Mouse (Mus musculus): ENCODE measurements at regions not wholly inside any gene's neighbourhood (a gene's known extent, or its start where the extent isn't known, plus 50 kb on each side); places are given as distances from the start of the nearest gene placed in this dataset.

DNA sequence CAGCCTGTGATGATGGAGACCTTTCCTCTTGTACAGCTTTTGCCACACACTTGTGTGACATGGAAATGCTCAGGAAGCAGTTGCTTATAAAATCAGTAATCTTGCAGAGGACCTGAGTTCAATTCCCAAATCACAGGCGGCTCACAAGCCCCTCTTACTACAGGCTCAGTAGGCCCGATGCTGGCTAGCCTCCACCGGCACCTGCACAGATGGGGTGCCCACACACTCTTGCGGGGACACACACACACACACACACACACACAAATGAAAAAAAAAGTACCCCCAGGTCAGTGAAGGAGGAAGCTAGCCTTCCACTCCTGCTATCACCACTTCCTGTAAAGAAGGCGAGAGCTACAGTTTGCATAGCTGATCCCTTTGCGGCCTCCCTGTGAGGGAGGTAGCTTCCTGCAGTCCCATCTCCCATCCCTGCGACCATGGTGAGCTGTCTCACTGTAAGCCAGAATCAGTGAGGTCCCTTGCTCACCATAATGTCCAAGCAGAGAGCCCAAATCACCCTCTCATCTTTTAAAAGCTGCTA lies 462.2 kb downstream of the Cd83 start:
- Histone ChIP-seq H3K4me1 (ENCODE audit: control insufficient read depth) (no peaks in the 10 kb centered on the region), H3K9me3 (ENCODE audit: control insufficient read depth, low read length) (no peaks in the 10 kb centered on the region), H3K4me3 (replicated peaks) (no peak overlapping the region), H3K27me3 (ENCODE audit: control insufficient read depth) (no peaks in the 10 kb centered on the region), H3K36me3 (ENCODE audit: control insufficient read depth) (no peaks in the 10 kb centered on the region)
- TF ChIP-seq GATA1 (IDR thresholded peaks at IDR 0.05; ENCODE audit: low read length) (no peak), TAL1 (IDR thresholded peaks at IDR 0.05; ENCODE audit: low read length) (no peak)

DNA sequence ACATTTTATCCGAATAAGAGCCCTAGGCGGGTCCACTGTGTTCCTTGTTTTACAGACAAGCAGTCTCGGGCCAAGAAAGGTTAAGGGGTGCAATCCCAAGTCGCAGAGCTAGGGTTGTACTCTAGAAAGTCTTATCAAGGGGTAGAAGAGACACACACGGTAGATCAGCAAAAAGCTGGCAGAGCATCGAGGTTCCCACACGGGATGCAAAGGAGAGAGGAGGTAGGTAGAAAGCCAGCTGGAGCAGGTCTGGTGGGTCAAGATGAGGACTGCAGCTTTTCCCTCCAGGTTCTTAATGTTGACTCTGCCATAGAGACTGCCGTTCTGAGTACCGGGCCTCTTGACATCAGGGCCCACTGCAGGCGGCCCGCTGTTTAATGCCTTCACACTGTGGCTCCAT lies 463.3 kb downstream of the Cd83 start:
- H3K4me3 ChIP-seq (replicated peaks): no peak overlapping the region
- no peaks in the 10 kb centered on the region for H3K4me1 ChIP-seq (ENCODE audit: control insufficient read depth)
- no peak for TF ChIP-seq GATA1 (IDR thresholded peaks at IDR 0.05; ENCODE audit: low read length)
- no peak for TF ChIP-seq TAL1 (IDR thresholded peaks at IDR 0.05; ENCODE audit: low read length)
- H3K9me3 ChIP-seq (ENCODE audit: control insufficient read depth, low read length): no peaks in the 10 kb centered on the region
- H3K27me3 ChIP-seq (ENCODE audit: control insufficient read depth): no peaks in the 10 kb centered on the region
- H3K36me3 ChIP-seq (ENCODE audit: control insufficient read depth): no peaks in the 10 kb centered on the region

DNA sequence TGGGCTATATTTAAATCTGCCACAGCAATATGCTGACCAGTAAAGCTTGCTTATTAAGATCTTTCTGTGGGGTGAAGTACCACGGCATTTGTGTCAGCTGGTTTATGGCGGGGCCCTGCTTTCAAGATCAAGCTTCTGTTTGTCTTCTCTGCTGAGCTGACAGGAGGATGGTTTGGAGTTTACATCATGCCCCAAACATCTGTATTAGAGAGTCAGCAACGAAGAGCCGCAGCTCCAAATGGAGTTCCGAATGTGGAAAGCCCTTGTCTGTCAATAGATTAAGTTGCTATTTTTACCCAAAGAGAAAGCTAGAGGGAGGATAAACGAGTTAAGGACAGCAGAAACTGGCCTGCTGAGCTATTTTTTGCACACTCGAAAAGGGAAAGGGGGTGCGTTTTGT lies 463.8 kb downstream of the Cd83 start:
- TF ChIP-seq TAL1 (IDR thresholded peaks at IDR 0.05; ENCODE audit: low read length): no peak
- TF ChIP-seq GATA1 (IDR thresholded peaks at IDR 0.05; ENCODE audit: low read length): no peak
- no peak overlapping the region for H3K4me3 ChIP-seq (replicated peaks)
- no peaks in the 10 kb centered on the region for H3K27me3 ChIP-seq (ENCODE audit: control insufficient read depth)
- no peaks in the 10 kb centered on the region for H3K36me3 ChIP-seq (ENCODE audit: control insufficient read depth)
- H3K4me1 ChIP-seq (ENCODE audit: control insufficient read depth): no peaks in the 10 kb centered on the region
- H3K9me3 ChIP-seq (ENCODE audit: control insufficient read depth, low read length): no peaks in the 10 kb centered on the region

DNA sequence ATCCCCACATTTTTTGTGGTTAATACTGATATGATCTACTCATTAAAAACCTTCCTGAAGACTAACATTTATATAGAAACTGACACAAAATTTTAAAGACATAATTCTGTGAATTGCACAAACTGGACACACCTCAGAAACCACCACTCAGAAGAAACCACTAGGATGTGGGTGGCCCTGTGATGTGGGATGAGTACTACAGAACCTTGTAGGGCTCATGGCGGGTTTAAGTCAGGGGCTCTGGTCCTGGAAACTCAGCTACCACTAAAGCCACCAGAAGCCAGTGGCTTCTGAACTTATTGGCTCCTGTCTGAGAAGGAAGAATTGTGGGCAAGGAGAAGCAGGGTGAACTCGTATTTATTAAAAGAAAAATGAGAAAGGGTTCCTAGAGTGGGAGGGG lies 464.5 kb downstream of the Cd83 start:
- Histone ChIP-seq H3K9me3 (ENCODE audit: control insufficient read depth, low read length) (no peaks in the 10 kb centered on the region), H3K4me1 (ENCODE audit: control insufficient read depth) (no peaks in the 10 kb centered on the region), H3K36me3 (ENCODE audit: control insufficient read depth) (no peaks in the 10 kb centered on the region), H3K4me3 (replicated peaks) (no peak overlapping the region), H3K27me3 (ENCODE audit: control insufficient read depth) (no peaks in the 10 kb centered on the region)
- TF ChIP-seq TAL1 (IDR thresholded peaks at IDR 0.05; ENCODE audit: low read length): no peak
- TF ChIP-seq GATA1 (IDR thresholded peaks at IDR 0.05; ENCODE audit: low read length): no peak

DNA sequence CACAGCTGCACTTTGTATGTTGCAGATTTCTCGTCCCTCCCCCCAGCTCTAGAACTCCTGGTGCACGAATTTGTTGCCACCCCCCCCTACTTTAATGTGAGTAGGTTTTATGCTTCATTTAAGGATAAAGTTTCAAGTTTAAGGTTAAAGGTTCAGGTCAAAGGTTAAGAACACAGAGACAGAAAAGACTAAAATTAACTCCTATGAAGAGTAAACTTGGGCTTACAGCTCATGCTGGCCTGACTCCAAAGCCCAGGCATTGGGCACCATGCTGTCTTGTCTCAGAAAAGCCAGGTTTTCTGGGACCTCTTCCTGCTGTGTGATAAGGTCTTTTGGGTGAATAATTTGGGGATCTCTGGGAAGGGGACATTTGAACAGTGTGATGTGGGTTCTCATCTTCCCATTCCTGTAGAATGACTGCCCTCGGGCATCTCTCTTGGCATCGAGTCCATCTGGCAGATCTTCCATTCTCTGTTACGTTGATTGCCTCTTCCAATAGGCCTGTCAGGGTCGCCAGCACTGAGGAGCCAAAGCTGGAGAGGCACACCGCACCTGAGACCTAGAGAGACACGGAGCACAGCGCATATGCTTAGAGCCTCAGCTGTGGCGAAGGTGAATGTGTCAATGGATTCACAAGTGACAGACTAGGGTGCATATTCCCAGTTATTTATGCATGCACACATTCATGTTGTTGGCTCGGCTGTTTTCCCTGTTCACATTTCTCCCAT lies 466.1 kb downstream of the Cd83 start:
- H3K27me3 ChIP-seq (ENCODE audit: control insufficient read depth): no peaks in the 10 kb centered on the region
- no peaks in the 10 kb centered on the region for H3K4me1 ChIP-seq (ENCODE audit: control insufficient read depth)
- TF ChIP-seq TAL1 (IDR thresholded peaks at IDR 0.05; ENCODE audit: low read length) (no peak), GATA1 (IDR thresholded peaks at IDR 0.05; ENCODE audit: low read length) (no peak)
- no peak overlapping the region for H3K4me3 ChIP-seq (replicated peaks)
- no peaks in the 10 kb centered on the region for H3K9me3 ChIP-seq (ENCODE audit: control insufficient read depth, low read length)
- no peaks in the 10 kb centered on the region for H3K36me3 ChIP-seq (ENCODE audit: control insufficient read depth)

DNA sequence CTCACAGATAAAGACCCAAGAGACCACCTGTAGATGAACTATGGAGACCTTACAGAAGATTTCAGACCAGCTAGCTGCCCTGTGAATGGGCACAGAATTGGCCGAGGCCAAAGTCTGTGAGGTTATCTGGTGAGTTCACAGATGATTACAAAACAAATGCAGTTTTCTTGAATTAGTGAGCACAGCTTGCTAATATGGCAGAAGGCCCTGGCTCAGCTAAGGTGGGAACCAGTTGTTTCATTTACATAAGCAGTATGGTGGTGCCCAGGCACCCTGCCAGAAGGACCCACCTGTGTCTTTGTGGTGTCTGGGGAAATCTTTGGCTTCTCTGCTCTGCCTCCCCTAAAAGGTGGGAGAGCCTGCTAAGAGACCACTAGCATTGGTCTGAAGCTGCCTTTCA lies 466.9 kb downstream of the Cd83 start:
- Histone ChIP-seq H3K36me3 (ENCODE audit: control insufficient read depth) (no peaks in the 10 kb centered on the region), H3K27me3 (ENCODE audit: control insufficient read depth) (no peaks in the 10 kb centered on the region), H3K9me3 (ENCODE audit: control insufficient read depth, low read length) (no peaks in the 10 kb centered on the region), H3K4me1 (ENCODE audit: control insufficient read depth) (no peaks in the 10 kb centered on the region), H3K4me3 (replicated peaks) (no peak overlapping the region)
- no peak for TF ChIP-seq GATA1 (IDR thresholded peaks at IDR 0.05; ENCODE audit: low read length)
- TF ChIP-seq TAL1 (IDR thresholded peaks at IDR 0.05; ENCODE audit: low read length): no peak

DNA sequence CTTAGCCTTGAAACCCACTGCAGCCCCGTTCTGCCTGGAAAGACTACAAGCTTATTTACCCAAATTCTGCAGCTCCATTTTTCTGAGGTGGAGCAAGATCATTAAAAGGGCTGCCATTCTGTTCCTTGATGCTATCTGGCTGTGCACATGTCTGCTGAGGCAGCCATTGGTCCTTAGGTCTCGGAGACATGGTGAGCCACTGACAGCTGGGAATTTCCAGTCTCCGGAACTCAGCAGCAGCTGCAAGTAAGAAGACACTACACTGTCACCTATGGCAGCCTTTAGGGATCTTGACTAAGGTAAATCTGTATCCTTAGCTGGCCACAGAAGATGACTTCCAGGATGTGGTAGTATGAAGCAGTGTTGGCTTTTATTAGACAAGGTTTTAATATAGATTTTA lies 467.9 kb downstream of the Cd83 start:
- TF ChIP-seq GATA1 (IDR thresholded peaks at IDR 0.05; ENCODE audit: low read length) (no peak), TAL1 (IDR thresholded peaks at IDR 0.05; ENCODE audit: low read length) (no peak)
- no peaks in the 10 kb centered on the region for H3K9me3 ChIP-seq (ENCODE audit: control insufficient read depth, low read length)
- no peaks in the 10 kb centered on the region for H3K27me3 ChIP-seq (ENCODE audit: control insufficient read depth)
- H3K4me1 ChIP-seq (ENCODE audit: control insufficient read depth): no peaks in the 10 kb centered on the region
- H3K4me3 ChIP-seq (replicated peaks): no peak overlapping the region
- H3K36me3 ChIP-seq (ENCODE audit: control insufficient read depth): no peaks in the 10 kb centered on the region

DNA sequence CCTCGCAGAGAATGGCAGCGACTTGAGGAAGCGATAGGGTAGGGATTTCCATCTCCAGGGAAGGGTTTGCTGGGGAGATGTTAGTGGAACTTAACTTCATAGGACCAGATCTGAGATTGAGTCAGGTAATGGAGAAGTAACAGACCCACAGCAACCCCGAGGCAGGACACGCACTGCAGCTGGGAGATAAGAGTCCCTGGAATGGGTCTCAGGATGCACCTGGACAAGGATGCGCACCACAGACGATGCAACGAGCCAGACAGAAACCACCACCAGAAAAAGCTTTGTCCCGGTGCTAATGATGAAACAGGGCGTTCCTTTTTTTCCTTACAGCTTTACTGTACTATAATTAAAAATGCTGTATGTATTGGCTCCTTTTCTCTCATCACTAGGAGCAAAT lies 470.9 kb upstream of the Jarid2 start:
- Histone ChIP-seq H3K4me3 (replicated peaks) (no peak overlapping the region), H3K36me3 (ENCODE audit: control insufficient read depth) (no peaks in the 10 kb centered on the region), H3K4me1 (ENCODE audit: control insufficient read depth) (no peaks in the 10 kb centered on the region), H3K9me3 (ENCODE audit: control insufficient read depth, low read length) (peaks cover 2% of the 10 kb centered on the region; the same call in 1 of the 2 replicates), H3K27me3 (ENCODE audit: control insufficient read depth) (no peaks in the 10 kb centered on the region)
- no peak for TF ChIP-seq GATA1 (IDR thresholded peaks at IDR 0.05; ENCODE audit: low read length)
- no peak for TF ChIP-seq TAL1 (IDR thresholded peaks at IDR 0.05; ENCODE audit: low read length)

DNA sequence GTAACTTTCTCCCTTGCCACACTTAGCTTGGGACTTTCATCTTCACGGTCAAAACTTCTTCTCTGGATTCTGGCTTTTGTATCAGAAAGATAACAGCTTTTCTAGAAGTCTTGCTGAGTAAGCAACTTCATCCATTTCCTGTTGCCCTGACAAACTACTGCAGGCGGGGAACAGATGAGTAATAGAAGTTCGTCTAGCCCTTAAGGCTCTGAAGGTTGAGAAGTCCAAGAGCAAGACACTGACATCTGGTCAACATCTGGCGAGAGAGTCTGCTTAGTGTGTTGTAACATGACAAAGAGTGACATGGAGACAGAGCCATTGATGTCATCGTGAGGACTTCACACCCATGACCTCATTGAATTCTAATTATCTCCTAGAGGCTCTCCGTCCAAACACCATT lies 469.2 kb upstream of the Jarid2 start:
- no peaks in the 10 kb centered on the region for H3K27me3 ChIP-seq (ENCODE audit: control insufficient read depth)
- H3K4me3 ChIP-seq (replicated peaks): no peak overlapping the region
- H3K4me1 ChIP-seq (ENCODE audit: control insufficient read depth): no peaks in the 10 kb centered on the region
- no peaks in the 10 kb centered on the region for H3K36me3 ChIP-seq (ENCODE audit: control insufficient read depth)
- H3K9me3 ChIP-seq (ENCODE audit: control insufficient read depth, low read length): peaks cover 2% of the 10 kb centered on the region; the same call in 1 of the 2 replicates
- TF ChIP-seq TAL1 (IDR thresholded peaks at IDR 0.05; ENCODE audit: low read length) (no peak), GATA1 (IDR thresholded peaks at IDR 0.05; ENCODE audit: low read length) (no peak)

Measured in erythroblast, embryonic 14.5 days (primary cell).